Mouse (Mus musculus) midbrain, embryonic 10.5 days (tissue): ENCODE results near the gene Ccdc155. TPM values are rescaled to one million over a fixed set of nuclear protein-coding genes. Genes with fewer than 3 reads are reported as not detected.

ENCODE experiments used
- DNase-seq: peaks from one replicate; pipeline ENCODE4 v3.0.0-alpha.2; 2017; ENCODE audit warnings: low spot score
- H3K27ac ChIP-seq: fragments of 300-500 bp; sonication (generic); replicated peaks from 2 replicates; pipeline ENCODE4 v1.5.1; 2016; ENCODE audit warnings: mild to moderate bottlenecking
- H3K27me3 ChIP-seq: fragments of 300-500 bp; sonication (generic); 2 replicates; pipeline ENCODE4 v1.6.1; 2016; ENCODE audit warnings: low read depth, mild to moderate bottlenecking; ENCODE audit not compliant: poor library complexity, severe bottlenecking
- H3K36me3 ChIP-seq: fragments of 300-500 bp; sonication (generic); 2 replicates; pipeline ENCODE4 v1.6.1; 2016; ENCODE audit warnings: mild to moderate bottlenecking, moderate library complexity
- H3K4me1 ChIP-seq: fragments of 300-500 bp; sonication (generic); 2 replicates; pipeline ENCODE4 v1.6.1; 2016
- H3K4me3 ChIP-seq: fragments of 300-500 bp; sonication (generic); 2 replicates; pipeline ENCODE4 v1.5.1; 2016; ENCODE audit warnings: mild to moderate bottlenecking, moderate library complexity
- H3K9me3 ChIP-seq: fragments of 300-500 bp; sonication (generic); replicated peaks from 2 replicates; pipeline ENCODE4 v1.6.1; 2016; ENCODE audit warnings: mild to moderate bottlenecking
- WGBS: fragments of 180-500 bp; shearing (Covaris S2); methylation state at CpG from one replicate; pipeline ENCODE4 v1.1.7; 2016; 5-methylcytosine and 5-hydroxymethylcytosine counted together
- polyA plus RNA-seq: library from polyadenylated mRNA; unstranded; fragments of >200 nt; fragmentation: Nextera tagmentation; extraction: Ambion mirVana; gene quantifications from 2 replicates; pipeline ENCODE4 v1.2.1, GENCODE M21; 2016

Gene Ccdc155
- polyA plus RNA-seq, 1 experiment from 2014 or later: 0.73 TPM

DNA sequence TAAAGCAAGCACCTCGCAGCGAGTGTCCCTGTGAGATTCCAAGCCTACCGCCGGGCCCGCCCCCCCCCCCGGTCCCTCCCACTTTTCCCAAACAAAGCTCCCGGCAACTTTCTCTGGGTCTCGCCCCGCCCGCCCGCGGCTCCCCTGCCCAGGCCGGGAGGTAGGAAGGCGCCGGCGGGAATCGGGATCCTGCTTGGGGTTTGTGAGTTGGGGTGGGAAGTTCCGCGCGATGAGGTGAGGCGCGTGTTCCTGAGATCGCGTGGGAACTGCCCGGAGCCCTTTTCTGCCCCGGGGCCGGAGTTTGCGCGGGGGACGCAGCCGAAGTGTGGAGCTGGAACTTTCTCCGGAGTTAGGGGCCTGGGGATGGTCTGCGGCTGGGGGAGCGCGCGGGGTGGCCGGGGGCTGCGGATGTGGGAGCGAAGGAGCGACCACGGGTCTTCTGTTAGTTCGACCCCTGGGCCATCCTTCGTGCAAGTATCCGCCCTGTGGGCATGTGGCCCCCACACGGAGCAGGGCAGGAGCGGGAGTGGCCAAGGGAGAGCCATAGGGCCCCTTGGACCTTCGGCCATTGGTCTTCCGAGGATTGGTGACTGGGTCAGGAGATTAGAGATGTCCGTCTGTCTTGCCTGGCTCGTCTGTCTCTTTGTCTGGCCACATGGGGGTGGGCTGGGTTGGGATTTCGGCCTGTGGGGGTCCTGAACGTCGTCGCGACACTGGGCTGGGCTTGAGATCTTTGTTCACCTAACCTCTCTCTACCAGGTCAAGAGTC is 11.2 kb upstream of the Ccdc155 start, which contains the start of gene Tead2:
Gene Tead2 (plus strand): TSS at position 81 of the 769 bp plus-strand sequence.
- DNase-seq: peak; percentile 85
- peak within 1 kb of the TSS; percentile 100 for H3K27ac ChIP-seq
- no peaks in the 10 kb centered on the region for H3K9me3 ChIP-seq
- H3K4me3 ChIP-seq: peak within 1 kb of the TSS; percentile 95
- WGBS: under 1% methylated on average over 55 of the region's 55 CpGs
- peaks cover 40% of the 10 kb centered on the region for H3K36me3 ChIP-seq
- H3K4me1 ChIP-seq: peaks cover 66% of the 10 kb centered on the region
- peaks cover 33% of the 10 kb centered on the region for H3K27me3 ChIP-seq

DNA sequence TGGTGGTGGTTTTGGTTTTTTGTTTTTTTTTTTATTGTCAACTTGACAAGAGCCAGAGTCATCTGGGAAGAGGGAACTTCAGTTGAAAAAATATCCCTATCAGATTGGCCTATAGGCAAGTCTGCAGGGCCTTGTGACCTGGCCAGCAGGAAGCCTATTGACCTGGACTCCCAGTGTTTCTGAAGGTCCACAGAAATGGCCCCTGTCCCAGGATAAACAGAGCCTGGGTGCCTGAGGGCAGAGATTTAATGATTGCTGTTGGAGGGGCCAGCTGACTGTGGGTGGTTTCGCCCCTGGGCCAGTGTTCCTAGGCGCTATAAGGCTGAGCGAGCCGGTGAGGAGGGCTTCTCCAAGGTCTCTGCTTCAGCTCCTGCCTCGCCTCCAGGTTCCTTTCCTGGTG is 9.0 kb upstream of the Ccdc155 start:
- WGBS: 70% methylated on average over 5 of the region's 5 CpGs

DNA sequence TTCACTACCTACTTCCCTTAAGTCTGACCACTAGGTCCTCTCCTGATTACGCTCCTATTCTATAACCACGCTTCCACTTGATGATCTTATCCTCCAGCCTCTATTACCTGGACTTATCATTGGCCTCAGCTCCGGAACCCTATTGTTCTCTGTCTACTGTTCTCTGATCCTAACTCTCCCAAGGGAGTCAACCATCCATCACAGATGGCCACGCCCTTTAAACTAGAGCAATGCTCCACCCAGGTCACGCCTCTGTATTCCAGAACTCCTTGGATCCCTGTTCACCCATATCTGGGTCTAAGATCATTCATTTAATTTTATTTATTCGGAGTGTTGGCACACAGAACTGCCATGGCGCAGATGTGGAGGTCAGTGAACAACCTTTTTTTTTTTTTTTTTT is 7.7 kb upstream of the Ccdc155 start:
- Histone ChIP-seq H3K27me3 (peaks cover 51% of the 10 kb centered on the region), H3K9me3 (no peaks in the 10 kb centered on the region; the same call in 1 of the 2 replicates), H3K27ac (no peak overlapping the region), H3K4me1 (peaks cover 31% of the 10 kb centered on the region), H3K4me3 (no peak overlapping the region; the same call in 1 of the 2 replicates), H3K36me3 (peaks cover 5% of the 10 kb centered on the region)
- DNase-seq: no peak
- WGBS: 71% methylated on average over 7 of the region's 7 CpGs

More for the DNA sequence above, 9.0 kb upstream of the Ccdc155 start:
- no peaks in the 10 kb centered on the region for H3K9me3 ChIP-seq
- H3K4me3 ChIP-seq: no peak overlapping the region
- H3K27ac ChIP-seq: no peak overlapping the region
- peaks cover 51% of the 10 kb centered on the region for H3K27me3 ChIP-seq
- peaks cover 45% of the 10 kb centered on the region for H3K4me1 ChIP-seq
- peaks cover 18% of the 10 kb centered on the region for H3K36me3 ChIP-seq
- DNase-seq: no peak

- Histone ChIP-seq H3K27me3 (peaks cover 51% of the 10 kb centered on the region), H3K9me3 (no peaks in the 10 kb centered on the region; the same call in 1 of the 2 replicates), H3K36me3 (no peaks in the 10 kb centered on the region), H3K4me1 (peaks cover 26% of the 10 kb centered on the region), H3K4me3 (peak within 1 kb of the TSS; percentile 20), H3K27ac (no peak within 1 kb of the TSS)
- DNase-seq: no peak
- 10% methylated on average over 17 of the region's 17 CpGs for WGBS
Measured at GRCm38 (mm10) chr7:45211851-45212251, 7.2 kb upstream of the Ccdc155 start, which contains the start of gene Dkkl1. Gene Dkkl1 (minus strand): TSS chr7:45212147.

DNA sequence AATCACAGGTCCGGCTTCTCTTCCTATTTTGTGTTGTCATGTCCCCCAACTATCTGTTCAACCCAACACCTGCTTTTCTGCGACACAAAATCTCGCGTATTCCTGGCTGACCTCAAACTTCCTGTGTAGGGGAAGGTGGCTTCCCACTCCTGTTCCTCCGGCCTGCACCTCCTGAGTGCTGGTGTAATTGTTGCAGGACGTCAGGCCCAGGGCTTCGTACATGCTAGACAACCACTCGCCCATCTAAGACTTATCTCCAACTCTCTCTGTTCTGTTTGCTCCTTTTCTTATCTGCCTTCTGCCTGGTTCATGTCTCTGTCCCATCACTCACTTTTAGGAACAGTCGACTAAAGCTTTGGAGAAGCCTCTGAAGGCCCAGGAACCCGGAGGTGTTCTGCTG is 6.4 kb upstream of the Ccdc155 start:
- 79% methylated on average over 10 of the region's 10 CpGs for WGBS
- no peak overlapping the region for H3K27ac ChIP-seq
- H3K36me3 ChIP-seq: no peaks in the 10 kb centered on the region
- peaks cover 21% of the 10 kb centered on the region for H3K4me1 ChIP-seq
- DNase-seq: no peak
- peaks cover 51% of the 10 kb centered on the region for H3K27me3 ChIP-seq
- H3K4me3 ChIP-seq: no peak overlapping the region
- H3K9me3 ChIP-seq: no peaks in the 10 kb centered on the region; the same call in 1 of the 2 replicates

DNA sequence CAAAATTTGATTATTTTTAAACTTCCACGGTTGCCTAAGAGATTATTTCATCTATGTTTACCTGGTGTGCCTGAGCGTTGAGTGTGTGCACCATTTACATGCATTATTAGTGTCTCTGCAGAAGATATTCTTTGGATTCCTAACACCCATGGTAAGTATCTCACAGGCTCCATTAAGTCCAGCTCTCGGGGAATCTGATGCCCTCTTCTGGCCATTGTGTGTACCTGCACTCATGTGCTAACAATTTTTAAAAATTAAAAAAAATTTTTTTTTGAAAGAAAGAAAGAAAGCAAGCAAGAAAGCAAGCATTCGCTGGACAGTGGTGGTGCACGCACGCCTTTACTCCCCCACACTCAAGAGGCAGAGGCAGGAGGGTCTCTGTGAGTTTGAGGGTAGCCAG is 3.6 kb upstream of the Ccdc155 start:
- Histone ChIP-seq H3K4me1 (peaks cover 16% of the 10 kb centered on the region), H3K27ac (no peak overlapping the region), H3K27me3 (peaks cover 52% of the 10 kb centered on the region), H3K9me3 (no peaks in the 10 kb centered on the region; the same call in 1 of the 2 replicates), H3K4me3 (no peak overlapping the region), H3K36me3 (no peaks in the 10 kb centered on the region)
- 77% methylated on average over 6 of the region's 6 CpGs for WGBS
- no peak for DNase-seq

DNA sequence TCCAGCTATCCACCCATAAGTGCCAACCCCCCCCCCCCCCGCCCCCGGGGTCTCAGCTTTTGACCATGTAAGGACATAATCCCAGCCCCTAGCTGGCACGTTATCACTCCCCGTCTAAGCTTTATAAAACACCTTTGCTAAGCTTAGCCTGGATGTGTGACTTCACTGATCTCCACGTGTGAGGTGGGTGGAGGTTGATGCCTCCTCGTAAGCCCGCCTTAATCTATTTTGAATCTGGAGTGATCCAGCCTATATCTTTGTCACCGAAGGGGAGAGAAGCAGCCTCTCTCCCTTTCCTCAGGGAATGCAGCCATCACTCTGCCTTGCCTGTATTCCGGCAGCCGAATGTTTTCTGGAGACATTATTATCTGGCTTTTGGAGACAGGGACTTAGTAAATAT is 2.0 kb downstream of the Ccdc155 start:
- H3K9me3 ChIP-seq: no peaks in the 10 kb centered on the region
- DNase-seq: no peak
- WGBS: 60% methylated on average over 10 of the region's 10 CpGs
- no peak overlapping the region for H3K4me3 ChIP-seq
- H3K27me3 ChIP-seq: peaks cover 38% of the 10 kb centered on the region
- H3K36me3 ChIP-seq: no peaks in the 10 kb centered on the region
- H3K27ac ChIP-seq: no peak overlapping the region
- H3K4me1 ChIP-seq: peaks cover 18% of the 10 kb centered on the region

DNA sequence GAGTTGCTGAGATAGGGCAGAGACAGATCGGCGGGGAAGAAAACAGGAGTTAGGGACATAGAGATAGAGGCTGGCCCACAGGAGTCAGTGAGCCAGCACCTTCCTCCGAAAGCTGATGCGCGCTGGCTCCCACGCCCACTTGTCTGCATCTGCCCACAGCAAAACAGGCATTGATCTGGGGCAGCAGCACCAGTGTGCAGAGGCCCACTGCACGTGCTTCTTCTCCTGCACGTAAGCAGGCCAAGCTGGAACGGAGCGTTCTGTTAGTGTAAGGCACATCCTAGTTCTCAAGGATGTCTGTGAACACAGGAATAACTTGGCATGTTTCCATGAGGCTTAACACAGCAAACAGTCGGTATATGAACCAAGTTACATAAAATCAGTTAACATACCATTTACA is 5.7 kb downstream of the Ccdc155 start:
- H3K27ac ChIP-seq: no peak overlapping the region
- H3K9me3 ChIP-seq: no peaks in the 10 kb centered on the region
- H3K36me3 ChIP-seq: no peaks in the 10 kb centered on the region
- WGBS: 84% methylated on average over 11 of the region's 11 CpGs
- H3K27me3 ChIP-seq: peaks cover 58% of the 10 kb centered on the region
- H3K4me3 ChIP-seq: no peak overlapping the region
- peaks cover 30% of the 10 kb centered on the region for H3K4me1 ChIP-seq
- DNase-seq: no peak

DNA sequence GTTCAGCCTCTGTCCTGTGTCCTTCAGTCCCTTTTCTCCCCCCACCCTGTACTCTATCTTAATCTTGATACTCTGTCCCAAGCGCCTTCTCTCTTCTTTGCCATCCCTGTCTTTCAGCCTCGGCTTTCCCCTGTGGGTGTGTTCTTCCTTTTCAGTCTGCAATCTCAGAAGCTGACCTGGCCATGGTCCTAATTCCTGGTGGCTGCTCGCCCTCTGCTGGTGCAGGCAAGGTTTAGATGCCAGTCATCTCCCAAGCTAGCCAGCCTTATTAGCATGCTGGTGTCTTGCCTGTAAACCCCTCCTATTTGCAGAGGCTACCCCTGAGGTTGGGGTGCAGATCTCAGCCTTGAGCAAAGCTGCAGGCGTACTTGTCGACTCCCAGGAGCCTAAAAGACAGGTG is 6.3 kb downstream of the Ccdc155 start:
- H3K4me1 ChIP-seq: peaks cover 35% of the 10 kb centered on the region
- H3K27ac ChIP-seq: 0 out of 2 replicates have a peak overlapping the region, but pooled peaks have one; percentile 23
- H3K9me3 ChIP-seq: no peaks in the 10 kb centered on the region
- H3K36me3 ChIP-seq: no peaks in the 10 kb centered on the region
- H3K4me3 ChIP-seq: no peak overlapping the region
- DNase-seq: peak; percentile 68
- H3K27me3 ChIP-seq: peaks cover 58% of the 10 kb centered on the region
- WGBS: 14% methylated on average over 5 of the region's 5 CpGs

DNA sequence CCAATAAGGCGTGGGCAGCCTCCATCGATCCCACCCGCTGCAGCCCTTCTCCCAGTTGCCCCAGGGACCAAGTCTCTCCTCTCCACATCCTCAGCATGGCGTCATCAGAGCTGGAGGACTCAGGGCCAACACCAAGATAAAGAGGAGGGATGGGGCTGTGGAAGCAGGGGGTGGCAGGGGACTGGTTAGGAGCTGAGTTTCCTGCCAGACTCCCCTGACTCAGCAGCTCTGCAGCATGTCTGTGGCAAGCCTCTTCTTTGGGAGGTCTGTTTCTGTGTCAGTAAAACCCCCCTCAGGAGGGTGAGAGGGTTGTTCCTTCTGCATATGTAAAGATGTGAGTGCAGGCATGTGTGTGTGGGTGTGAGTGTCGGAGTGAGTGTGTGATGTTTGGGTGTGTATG is 7.7 kb downstream of the Ccdc155 start:
- H3K27ac ChIP-seq: no peak overlapping the region
- 74% methylated on average over 5 of the region's 5 CpGs for WGBS
- no peaks in the 10 kb centered on the region for H3K9me3 ChIP-seq
- H3K4me1 ChIP-seq: peaks cover 42% of the 10 kb centered on the region
- no peak for DNase-seq
- no peaks in the 10 kb centered on the region for H3K36me3 ChIP-seq
- H3K27me3 ChIP-seq: peaks cover 53% of the 10 kb centered on the region
- H3K4me3 ChIP-seq: no peak overlapping the region

- Histone ChIP-seq H3K27me3 (peaks cover 61% of the 10 kb centered on the region), H3K36me3 (no peaks in the 10 kb centered on the region), H3K27ac (peak overlapping the region; percentile 2; the same call in 1 of the 2 replicates), H3K4me3 (no peak overlapping the region), H3K9me3 (no peaks in the 10 kb centered on the region), H3K4me1 (peaks cover 49% of the 10 kb centered on the region)
- WGBS: 85% methylated on average over 4 of the region's 4 CpGs
- no peak for DNase-seq
Measured at GRCm38 (mm10) chr7:45196176-45196535, 8.5 kb downstream of the Ccdc155 start.

GRCm38 (mm10) chr7:45195341-45196175 is 9.1 kb downstream of the Ccdc155 start:
- Histone ChIP-seq H3K36me3 (no peaks in the 10 kb centered on the region), H3K4me1 (peaks cover 52% of the 10 kb centered on the region), H3K27me3 (peaks cover 62% of the 10 kb centered on the region), H3K4me3 (no peak overlapping the region), H3K27ac (peak overlapping the region; percentile 2), H3K9me3 (no peaks in the 10 kb centered on the region)
- WGBS: 58% methylated on average over 13 of the region's 13 CpGs
- no peak for DNase-seq
